Mouse (Mus musculus): ENCODE results near the gene Fmnl2.

DNA sequence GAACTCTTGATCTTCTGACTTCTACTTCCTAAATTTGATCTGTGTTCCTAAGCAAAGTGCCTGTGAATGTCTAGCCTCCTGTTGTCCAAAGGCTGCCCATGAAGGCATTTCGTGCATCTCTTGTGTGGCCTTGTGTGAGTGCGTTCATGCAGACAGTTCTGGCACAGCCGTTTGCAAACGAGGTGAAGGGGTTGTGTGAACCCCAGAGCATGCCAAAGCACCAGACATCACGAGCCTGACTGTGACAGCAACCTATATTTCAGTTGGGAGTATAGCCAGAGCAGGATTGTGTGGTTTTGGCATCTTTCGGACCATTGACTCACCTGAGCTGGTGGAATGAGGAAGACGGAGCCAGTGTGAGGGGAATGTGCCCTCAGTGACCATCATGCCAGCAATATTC lies 148.5 kb downstream of the Fmnl2 start:
- TF ChIP-seq POLR2A (IDR thresholded peaks at IDR 0.05; ENCODE audit: borderline replicate concordance, low read depth, low read length) (no peak), CTCF (IDR thresholded peaks at IDR 0.05; ENCODE audit: low read depth, low read length) (no peak)

Data from bone marrow macrophage, adult 2 months (primary cell).